Mouse (Mus musculus) ES-E14 (cell line): ENCODE data around the gene Zfp78.

Source experiments
- HCFC1 ChIP-seq: IDR thresholded peaks from 2 replicates; pipeline ENCODE4 v1.6.1; 2012; ENCODE audit warnings: low read length, inconsistent platforms, borderline replicate concordance; ENCODE audit not compliant: insufficient read depth
- MAFK ChIP-seq: IDR thresholded peaks from 2 replicates; pipeline ENCODE4 v1.6.1; 2014; ENCODE audit warnings: mild to moderate bottlenecking, low read depth, low read length, inconsistent platforms; ENCODE audit not compliant: insufficient read depth
- ZC3H11A ChIP-seq: IDR thresholded peaks from 2 replicates; pipeline ENCODE4 v1.6.1; 2012; ENCODE audit warnings: low read depth, mild to moderate bottlenecking, inconsistent platforms, low read length, borderline replicate concordance

GRCm38 (mm10) chr7:6389449-6389848 lies 26.4 kb downstream of the Zfp78 start:
- TF ChIP-seq ZC3H11A (no peak), HCFC1 (no peak), MAFK (no peak)
